ENCODE assay signal across 9 mouse cellular contexts in the genomic region with DNA sequence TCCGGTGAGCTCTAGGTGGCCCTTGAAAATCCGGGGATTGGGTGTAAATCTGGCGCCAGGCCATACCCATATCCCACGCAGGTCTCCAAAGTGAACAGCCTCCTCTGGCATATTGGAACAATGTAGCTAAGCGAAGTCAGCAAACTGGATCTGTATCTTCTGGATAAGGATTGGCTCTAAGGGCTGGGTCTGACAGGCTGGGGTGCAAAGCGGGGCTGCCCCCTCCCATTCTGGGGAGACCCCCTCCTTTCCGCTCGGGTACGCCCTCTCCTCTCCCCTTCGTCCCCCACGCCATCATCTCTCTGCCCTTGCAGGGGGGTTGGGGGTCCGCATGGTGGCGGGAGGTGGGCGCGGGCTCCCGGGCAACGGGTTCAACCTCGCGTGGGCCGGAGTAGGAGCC. TPM values are rescaled to one million over a fixed set of nuclear protein-coding genes. Genes with fewer than 3 reads are reported as not detected.
A peak's percentile ranks its signal among the peaks of the same experiment; 100 is the strongest.
DNase-seq lines count a peak whose midpoint lies in the region; ATAC-seq and TF ChIP-seq lines count a peak whose summit lies in the region.
"Had no signal": no experiment of that assay in that cellular context is flagged by ENCODE, and none has a peak within 500 bp of the region (broad histone marks: within the 10 kb centered on the region; RNA-seq: fewer than 3 reads in every experiment).

No protein-coding gene starts in this region.

- no peak overlapping the region for H3K4me2 ChIP-seq in hindbrain, postnatal 0 days (ENCODE audit: low read depth, low read length)
- no peak overlapping the region for H3K4me2 ChIP-seq in liver, embryonic 14.5 days (ENCODE audit: low read depth)

- WGBS in hindbrain, embryonic 10.5 days: 88% methylated on average over 20 of the region's 20 CpGs
- WGBS in hindbrain, postnatal 0 days: 94% methylated on average over 20 of the region's 20 CpGs
- 85% methylated on average over 20 of the region's 20 CpGs for WGBS in liver, embryonic 14.5 days (ENCODE audit: insufficient replicate concordance)

- ATAC-seq in hindbrain, postnatal 0 days: no peak
- ATAC-seq in liver, embryonic 14.5 days (ENCODE audit: insufficient read depth): peak; percentile 64

- H3K4me1 ChIP-seq in hindbrain, embryonic 10.5 days (replicated peaks): no peaks in the 10 kb centered on the region
- H3K4me1 ChIP-seq in hindbrain, postnatal 0 days (ENCODE audit: insufficient read depth, low read length): no peaks in the 10 kb centered on the region
- no peaks in the 10 kb centered on the region for H3K4me1 ChIP-seq in liver, embryonic 14.5 days (replicated peaks; ENCODE audit: control insufficient read depth in 2 of 2, insufficient read depth in 2 of 2, low read length in 1 of 2)

- H3K27ac ChIP-seq in hindbrain, embryonic 10.5 days: no peak overlapping the region
- no peak overlapping the region for H3K27ac ChIP-seq in hindbrain, postnatal 0 days
- no peak overlapping the region for H3K27ac ChIP-seq in liver, embryonic 14.5 days

- TF ChIP-seq CTCF in hindbrain, postnatal 0 days (IDR thresholded peaks at IDR 0.05; ENCODE audit: low read depth): no peak
- TF ChIP-seq CTCF in liver, embryonic 14.5 days (IDR thresholded peaks at IDR 0.05; ENCODE audit: low read depth): no peak

- H3K4me3 ChIP-seq in hindbrain, embryonic 10.5 days: no peak overlapping the region
- no peak overlapping the region for H3K4me3 ChIP-seq in hindbrain, postnatal 0 days (ENCODE audit: low read length)
- H3K4me3 ChIP-seq in liver, embryonic 14.5 days (ENCODE audit: insufficient read depth in 1 of 2, low read depth in 2 of 2, low read length in 2 of 2): no peak overlapping the region

- no peaks in the 10 kb centered on the region for H3K27me3 ChIP-seq in hindbrain, embryonic 10.5 days (ENCODE audit: insufficient read depth, poor library complexity, severe bottlenecking)
- H3K27me3 ChIP-seq in hindbrain, postnatal 0 days (ENCODE audit: insufficient read depth, low read length): no peaks in the 10 kb centered on the region
- no peaks in the 10 kb centered on the region for H3K27me3 ChIP-seq in liver, embryonic 14.5 days (ENCODE audit: control insufficient read depth, insufficient read depth, low read length)

- H3K9me3 ChIP-seq in hindbrain, embryonic 10.5 days: peaks cover 10% of the 10 kb centered on the region
- no peaks in the 10 kb centered on the region for H3K9me3 ChIP-seq in hindbrain, postnatal 0 days (ENCODE audit: low read length)
- H3K9me3 ChIP-seq in liver, embryonic 14.5 days (ENCODE audit: control insufficient read depth, low read length): no peaks in the 10 kb centered on the region

- no peaks in the 10 kb centered on the region for H3K36me3 ChIP-seq in hindbrain, embryonic 10.5 days
- no peaks in the 10 kb centered on the region for H3K36me3 ChIP-seq in hindbrain, postnatal 0 days (ENCODE audit: insufficient read depth, low read length)
- H3K36me3 ChIP-seq in liver, embryonic 14.5 days (replicated peaks; ENCODE audit: control insufficient read depth, insufficient read depth, low read depth): no peaks in the 10 kb centered on the region

- no peak for TF ChIP-seq EP300 in liver, embryonic 14.5 days (IDR thresholded peaks at IDR 0.05; ENCODE audit: low read depth)

- peak; percentile 5 for DNase-seq in hindbrain, embryonic 10.5 days (ENCODE audit: low spot score)
- no peak for DNase-seq in hindbrain, postnatal 0 days (ENCODE audit: low spot score)
- DNase-seq in CD4-positive helper T cell, adult 2 months (ENCODE audit: low read depth, low spot score): peak; percentile 62
- DNase-seq in adipocyte (ENCODE audit: low spot score): peak; percentile 54
- peak; percentile 47 to 59 (median 51) for DNase-seq in liver, embryonic 14.5 days (ENCODE audit: low read depth in 3 of 3, low spot score in 3 of 3)
- no peak for DNase-seq in frontal cortex, adult 2 months (ENCODE audit: extremely low spot score in 1 of 2, low spot score in 1 of 2)
- DNase-seq in urinary bladder, postnatal 25 days (ENCODE audit: low spot score): no peak
- DNase-seq in right cerebral cortex, adult 18-20 months: no peak
- DNase-seq: cerebellum, postnatal 14 days had no signal

- no peak overlapping the region for H3K9ac ChIP-seq in hindbrain, postnatal 0 days (replicated peaks; ENCODE audit: low read length)
- no peak overlapping the region for H3K9ac ChIP-seq in liver, embryonic 14.5 days (replicated peaks)

RNA-seq across cellular contexts. Expression of a gene that starts 9.4 kb away (rescaled TPM):
- polyA plus RNA-seq in hindbrain, embryonic 10.5 days (2016; fragmentation: Nextera tagmentation; extraction: Ambion mirVana): 14.0 and 16.9 TPM in 2 replicates
- total RNA-seq in hindbrain, postnatal 0 days (2014; rRNA removed): 11.6 and 16.6 TPM in 2 replicates
- 17.0 and 17.1 TPM in 2 replicates for polyA plus RNA-seq in hindbrain, postnatal 0 days (2015; fragmentation: Nextera tagmentation; extraction: Ambion mirVana)
- 0.64 and 0.87 TPM in 2 replicates for polyA plus RNA-seq in liver, embryonic 14.5 days (2012; rRNA removed)
- polyA plus RNA-seq in liver, embryonic 14.5 days (2014; fragmentation: Nextera tagmentation; extraction: Ambion mirVana): 1.7 and 1.9 TPM in 2 replicates
- 8.3 and 9.1 TPM in 2 replicates for polyA plus RNA-seq in frontal cortex, adult 2 months (2012; rRNA removed)

Comparison
In these comparisons a context has a peak if more than half of its experiments do, and no peak if none do; other contexts are left out.
1. DNase-seq: peak in hindbrain, embryonic 10.5 days (single experiment), CD4-positive helper T cell, adult 2 months (single experiment), adipocyte (single experiment) and liver, embryonic 14.5 days (3 of 3); none in hindbrain, postnatal 0 days (single experiment), frontal cortex, adult 2 months (0 of 2), urinary bladder, postnatal 25 days (single experiment) and right cerebral cortex, adult 18-20 months (single experiment).